23 mouse cellular contexts compared by ENCODE assay signal in the genomic region with DNA sequence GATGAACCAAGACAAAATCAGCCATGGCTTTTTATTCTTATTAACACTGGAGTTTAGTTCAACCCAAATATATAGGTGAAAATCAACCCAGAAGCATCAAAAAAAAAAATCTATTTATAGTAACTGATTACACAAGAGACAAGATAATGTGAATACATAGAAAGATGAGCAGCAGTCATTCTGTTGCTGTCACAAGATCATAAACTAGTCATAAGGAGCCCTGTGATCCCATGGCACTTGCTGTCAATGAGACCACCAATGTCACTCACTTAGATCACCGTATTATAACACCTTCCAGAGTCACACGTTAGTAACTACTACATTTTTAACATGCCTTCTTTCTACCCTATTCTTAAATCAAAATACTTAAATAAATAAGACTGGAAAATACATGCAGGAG.
"Had no signal": no experiment of that assay in that cellular context is flagged by ENCODE, and none has a peak within 500 bp of the region (broad histone marks: within the 10 kb centered on the region; RNA-seq: fewer than 3 reads in every experiment).

No protein-coding gene starts in this region.

- ATAC-seq: intestine, embryonic 16.5 days had no signal

- H3K27ac ChIP-seq: heart, adult 2 months; hindbrain, embryonic 15.5 days; hindbrain, postnatal 0 days; kidney, embryonic 15.5 days; kidney, postnatal 0 days; layer of hippocampus, adult 2 months; left cerebral cortex, adult 2 months; limb, embryonic 10.5 days; limb, embryonic 12.5 days had no signal

- H3K36me3 ChIP-seq: heart, embryonic 13.5 days; heart, embryonic 15.5 days; hindbrain, embryonic 13.5 days; hindbrain, embryonic 15.5 days; kidney, embryonic 15.5 days; limb, embryonic 12.5 days had no signal

- H3K9me3 ChIP-seq: heart, embryonic 13.5 days; heart, embryonic 15.5 days; hindbrain, embryonic 13.5 days; hindbrain, embryonic 15.5 days; kidney, embryonic 15.5 days; limb, embryonic 10.5 days; limb, embryonic 12.5 days had no signal

- DNase-seq: gastrocnemius, postnatal 14 days; gastrocnemius, postnatal 36 days; heart, adult 11 months; heart, adult 2 months; kidney, adult 11 months; kidney, adult 2 months; kidney, adult 9 months; kidney, postnatal 25 days; kidney, postnatal 4 days; liver had no signal

- H3K9ac ChIP-seq: heart, embryonic 13.5 days; heart, embryonic 15.5 days; hindbrain, embryonic 13.5 days; hindbrain, embryonic 15.5 days; kidney, embryonic 15.5 days; limb, embryonic 12.5 days had no signal

- H3K27me3 ChIP-seq: heart, embryonic 13.5 days; heart, embryonic 15.5 days; hindbrain, embryonic 13.5 days; hindbrain, embryonic 15.5 days; kidney, embryonic 15.5 days; limb, embryonic 12.5 days had no signal

- H3K4me1 ChIP-seq: kidney, embryonic 15.5 days; limb, embryonic 10.5 days; limb, embryonic 12.5 days had no signal

- H3K4me3 ChIP-seq: heart, adult 2 months; heart, embryonic 13.5 days; heart, embryonic 15.5 days; hindbrain, embryonic 13.5 days; hindbrain, embryonic 15.5 days; kidney, embryonic 15.5 days; layer of hippocampus, adult 2 months; left cerebral cortex, adult 2 months; limb, embryonic 10.5 days; limb, embryonic 12.5 days had no signal

- H3K4me2 ChIP-seq: heart, embryonic 11.5 days; heart, embryonic 13.5 days; heart, embryonic 15.5 days; hindbrain, embryonic 13.5 days; hindbrain, embryonic 15.5 days; kidney, embryonic 15.5 days; limb, embryonic 12.5 days had no signal
